ENCODE assay signal across 18 mouse cellular contexts in the genomic region with DNA sequence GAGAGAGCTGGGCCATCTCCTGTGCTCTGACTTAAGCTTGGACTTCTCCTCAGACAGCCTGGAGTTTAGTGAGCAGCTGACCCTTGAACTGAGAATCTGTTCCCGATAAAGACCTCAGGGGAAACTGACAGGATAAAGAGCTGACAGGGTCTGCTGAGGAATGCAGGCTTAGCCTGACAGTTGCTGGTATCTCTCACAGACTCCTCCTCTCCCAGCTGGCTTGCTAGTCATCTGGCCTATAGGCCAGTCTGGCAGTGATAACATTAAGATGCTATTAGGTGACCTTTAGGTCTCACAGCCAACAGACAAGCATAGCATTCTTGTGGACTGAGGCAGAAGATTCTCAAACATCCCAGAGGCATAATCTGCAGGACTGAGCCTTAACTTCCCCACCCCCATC.
A peak's percentile ranks its signal among the peaks of the same experiment; 100 is the strongest.
DNase-seq lines count a peak whose midpoint lies in the region; ATAC-seq lines count a peak whose summit lies in the region.
"Had no signal": no experiment of that assay in that cellular context is flagged by ENCODE, and none has a peak within 500 bp of the region (broad histone marks: within the 10 kb centered on the region; RNA-seq: fewer than 3 reads in every experiment).

No protein-coding gene starts in this region.

- no peak overlapping the region for H3K4me2 ChIP-seq in liver, embryonic 12.5 days
- H3K4me2 ChIP-seq: hindbrain, embryonic 15.5 days; limb, embryonic 13.5 days had no signal

- H3K9me3 ChIP-seq in heart, embryonic 10.5 days, result no peaks in the 10 kb centered on the region
- no peaks in the 10 kb centered on the region for H3K9me3 ChIP-seq in liver, embryonic 12.5 days (replicated peaks)
- H3K9me3 ChIP-seq: hindbrain, embryonic 15.5 days; limb, embryonic 13.5 days had no signal

- ATAC-seq in liver, embryonic 12.5 days, result no peak
- ATAC-seq: activated CD4-positive, CD25-positive, alpha-beta regulatory T cell, adult 4 months; liver, postnatal 0 days had no signal

- WGBS in heart, embryonic 10.5 days, result 0% methylated on average over 1 of the region's 1 CpGs
- WGBS in liver, embryonic 12.5 days (ENCODE audit: insufficient replicate concordance), result 21% methylated on average over 1 of the region's 1 CpGs

- no peak overlapping the region for H3K9ac ChIP-seq in liver, embryonic 12.5 days
- H3K9ac ChIP-seq: hindbrain, embryonic 15.5 days; limb, embryonic 13.5 days; liver, postnatal 0 days had no signal

- H3K27me3 ChIP-seq in heart, embryonic 10.5 days (ENCODE audit: insufficient read depth, poor library complexity, severe bottlenecking), result no peaks in the 10 kb centered on the region
- H3K27me3 ChIP-seq in liver, embryonic 12.5 days (replicated peaks), result no peaks in the 10 kb centered on the region
- H3K27me3 ChIP-seq: hindbrain, embryonic 15.5 days; limb, embryonic 13.5 days had no signal

- no peaks in the 10 kb centered on the region for H3K36me3 ChIP-seq in heart, embryonic 10.5 days
- H3K36me3 ChIP-seq in liver, embryonic 12.5 days, result no peaks in the 10 kb centered on the region
- H3K36me3 ChIP-seq: hindbrain, embryonic 15.5 days; limb, embryonic 13.5 days had no signal

- no peak overlapping the region for H3K4me3 ChIP-seq in heart, embryonic 10.5 days
- no peak overlapping the region for H3K4me3 ChIP-seq in liver, embryonic 12.5 days
- H3K4me3 ChIP-seq: hindbrain, embryonic 15.5 days; left cerebral cortex, adult 2 months; limb, embryonic 13.5 days; myocyte had no signal

- intact Hi-C loops in heart, postnatal 14 days (cut with DNase I), result no loop called here

- H3K4me1 ChIP-seq in heart, embryonic 10.5 days, result peaks cover 42% of the 10 kb centered on the region
- no peaks in the 10 kb centered on the region for H3K4me1 ChIP-seq in liver, embryonic 12.5 days
- H3K4me1 ChIP-seq: hindbrain, embryonic 15.5 days had no signal

- peak; percentile 86 for DNase-seq in heart, embryonic 10.5 days (ENCODE audit: low spot score)
- DNase-seq in heart, postnatal 14 days, result no peak
- peak; percentile 39 for DNase-seq in kidney, postnatal 10 days
- DNase-seq in kidney, adult 9 months, result no peak
- peak; percentile 11 for DNase-seq in retina, postnatal 1 day
- no peak for DNase-seq in retina, embryonic 14.5 days (ENCODE audit: low spot score)
- no peak for DNase-seq in thymus, postnatal 10 days (ENCODE audit: low spot score in 2 of 2)
- DNase-seq: adrenal gland, postnatal 25 days; cerebellum, adult 8-10 months; gastrocnemius, postnatal 10 days; kidney, adult 18-20 months; liver, postnatal 0 days had no signal

- H3K27ac ChIP-seq in heart, embryonic 10.5 days, result peak overlapping the region; percentile 79
- no peak overlapping the region for H3K27ac ChIP-seq in liver, embryonic 12.5 days
- H3K27ac ChIP-seq: hindbrain, embryonic 15.5 days; left cerebral cortex, adult 2 months had no signal

Comparison
In these comparisons a context has a peak if more than half of its experiments do, and no peak if none do; other contexts are left out.
1. DNase-seq: peak in heart, embryonic 10.5 days (single experiment), kidney, postnatal 10 days (single experiment) and retina, postnatal 1 day (single experiment); none in heart, postnatal 14 days (0 of 2), kidney, adult 9 months (single experiment), retina, embryonic 14.5 days (single experiment) and thymus, postnatal 10 days (0 of 2).